Mouse (Mus musculus): Measurements from ENCODE around the gene Garnl3.
"Not testable (repeated sequence)": the region's sequence is repeated elsewhere in the genome, so short reads cannot be mapped to it uniquely, and the experiment has no call there.

Gene Garnl3

DNA sequence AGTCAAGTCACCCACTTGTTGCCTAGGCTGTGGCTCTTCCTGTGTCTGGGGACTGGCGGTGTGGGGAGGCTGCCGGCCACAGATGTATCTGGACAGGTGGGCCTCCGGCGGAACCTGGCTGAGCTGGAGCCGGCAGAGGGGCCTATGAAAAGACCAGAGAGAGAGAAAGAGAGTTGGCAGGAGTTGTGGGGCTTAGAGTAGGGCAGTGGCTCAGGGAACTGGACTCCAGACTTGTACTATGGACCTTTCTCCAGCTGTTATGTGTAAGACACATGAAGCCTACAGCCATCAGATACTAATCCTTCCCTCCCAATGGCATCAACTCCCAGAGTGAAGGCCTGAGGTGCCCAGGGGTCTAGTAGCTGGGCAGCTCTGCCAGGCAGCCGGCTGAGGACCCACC is 27.4 kb upstream of the Garnl3 start:
- intact Hi-C loops (cut with DNase I) = no loop called here

DNA sequence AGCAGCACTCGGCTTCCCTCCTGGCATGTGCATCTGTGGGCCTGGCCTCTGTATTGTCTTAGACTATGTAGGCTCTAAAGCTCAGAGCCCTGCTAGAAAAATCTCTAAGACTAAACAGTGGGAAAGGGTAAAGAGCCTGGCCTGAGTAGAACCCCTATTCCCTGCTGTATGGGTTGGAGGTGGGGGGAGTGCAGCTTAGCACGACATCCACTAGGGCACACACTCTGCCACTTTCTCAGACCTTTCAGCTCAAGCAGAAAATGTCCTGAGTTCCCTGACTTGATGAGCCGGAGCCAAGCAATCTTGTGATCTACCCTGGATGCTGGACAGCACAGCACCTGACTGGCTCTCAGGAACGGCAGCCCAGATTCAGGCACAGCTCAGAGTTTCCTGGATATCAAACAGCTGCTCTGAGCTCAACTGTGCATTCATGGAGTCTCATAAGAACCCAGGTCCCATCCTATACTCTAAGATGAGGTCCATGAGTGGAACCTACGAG is 24.9 kb upstream of the Garnl3 start:
- intact Hi-C loops (cut with DNase I) = no loop called here

DNA sequence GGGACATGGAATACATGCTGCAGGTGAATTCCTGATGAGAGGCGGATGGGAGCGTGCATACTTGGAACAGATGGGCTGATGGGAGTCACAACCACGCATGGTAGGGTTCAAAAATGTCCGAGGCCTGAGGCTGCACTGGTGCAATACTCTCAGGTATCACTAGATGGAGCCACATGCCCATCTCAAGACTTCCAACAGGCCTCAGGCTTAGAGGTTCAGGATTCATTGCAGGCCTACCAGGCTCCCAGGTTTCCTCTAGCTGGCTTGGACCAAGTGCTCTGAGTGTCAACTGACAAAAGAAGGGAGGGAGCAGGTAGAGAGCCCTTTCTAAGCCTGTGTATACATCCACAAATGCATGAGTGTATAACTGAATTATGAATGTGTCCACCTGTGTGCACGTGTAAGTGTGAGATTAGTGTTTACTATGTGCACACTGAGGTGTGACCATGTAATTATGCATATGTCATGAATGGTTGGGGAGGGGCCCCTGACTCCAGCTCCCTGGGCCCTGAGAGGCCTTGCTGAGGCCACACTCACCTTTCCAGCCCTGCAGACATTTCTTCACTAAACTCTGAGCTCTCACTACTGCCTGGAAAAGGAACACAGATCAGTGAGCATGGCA is 23.4 kb upstream of the Garnl3 start:
- intact Hi-C loops (cut with DNase I) = loop anchor here (1.0 to 5.0 kb wide), 2 partner anchors 194 to 247 kb away; no protein-coding TSS in a partner anchor

DNA sequence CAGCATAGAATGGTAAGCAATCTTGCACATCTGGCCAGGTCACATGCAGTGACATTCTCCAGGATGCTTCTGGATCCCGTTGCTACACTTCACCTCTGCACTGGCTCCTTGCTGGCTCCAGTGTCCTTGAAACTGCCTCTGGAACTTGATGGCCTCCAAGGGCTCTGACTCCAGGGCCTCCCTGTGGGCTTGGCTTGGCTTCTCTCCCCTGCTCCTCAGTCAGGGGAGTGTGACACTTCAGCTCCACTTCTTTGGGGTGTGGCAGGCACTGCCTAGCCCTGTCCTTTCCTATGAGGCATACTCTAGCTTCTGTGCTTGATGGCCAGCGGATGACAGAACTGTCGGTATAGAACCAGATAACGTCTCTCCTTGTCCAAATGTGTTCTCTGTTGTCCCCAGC is 15.5 kb upstream of the Garnl3 start:
- intact Hi-C loops (cut with DNase I) = no loop called here

DNA sequence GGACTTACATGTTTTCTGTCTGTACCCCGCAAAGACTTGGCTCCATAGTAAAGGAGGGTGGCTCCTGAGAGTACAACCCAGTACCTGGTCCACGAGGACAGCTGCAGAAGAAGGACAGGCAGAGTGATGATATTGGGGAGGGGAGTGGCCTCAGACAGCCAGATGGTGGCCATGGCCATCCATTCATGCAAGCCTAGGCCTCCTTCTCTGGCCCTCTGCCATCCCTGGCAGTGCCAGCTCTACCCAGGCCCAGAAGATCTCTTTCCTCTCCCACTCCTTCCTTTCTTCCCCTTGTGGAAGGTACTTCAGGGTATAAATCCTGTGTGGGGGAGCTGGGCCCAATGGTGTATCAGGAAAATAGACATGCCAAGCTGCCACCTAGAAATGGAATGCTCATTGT is 11.8 kb upstream of the Garnl3 start:
- intact Hi-C loops (cut with DNase I) = no loop called here

DNA sequence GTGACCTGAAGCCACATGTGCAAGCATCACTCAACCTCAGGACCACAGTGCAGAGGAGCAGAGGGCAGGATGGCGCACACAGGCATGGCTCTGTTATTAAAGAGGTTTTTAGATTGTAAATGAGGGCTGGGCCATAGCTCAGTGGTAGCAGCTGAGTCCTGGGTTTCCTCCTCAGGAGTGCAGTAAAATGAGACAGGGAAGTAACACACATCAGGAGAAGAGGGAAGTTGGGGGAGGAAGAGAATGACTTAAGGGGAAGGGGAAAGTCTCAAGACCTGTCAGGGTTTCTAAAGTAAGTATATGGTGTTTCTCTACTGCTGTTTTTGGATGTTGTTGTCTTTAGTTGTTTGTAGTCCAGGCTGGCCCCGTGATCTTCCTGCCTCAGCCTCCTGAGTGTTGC is 7.0 kb upstream of the Garnl3 start:
- intact Hi-C loops (cut with DNase I) = loop anchor here (10.0 kb wide), 1 partner anchor 154 kb away; the partner anchor contains the start of gene Slc2a8

DNA sequence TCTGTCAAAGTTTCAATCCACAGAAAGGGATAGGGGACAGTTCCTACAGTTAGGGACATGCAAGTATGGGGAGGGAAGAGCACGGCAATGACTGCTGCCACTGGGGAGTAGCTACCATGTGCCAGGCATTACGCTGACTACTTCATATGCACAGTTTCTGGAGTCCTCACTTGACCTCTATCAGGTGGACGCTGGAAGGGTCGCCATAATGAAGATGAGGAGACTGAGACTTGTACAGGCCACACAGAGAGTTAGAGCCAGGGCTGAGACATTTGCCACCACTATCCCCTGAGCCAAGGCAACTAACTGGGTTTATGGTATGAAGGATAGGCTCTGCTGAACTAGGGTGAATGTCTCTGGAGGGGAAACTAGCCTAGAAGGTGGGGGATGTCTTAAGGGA is 6.3 kb upstream of the Garnl3 start:
- intact Hi-C loops (cut with DNase I) = loop anchor here (10.0 kb wide), 1 partner anchor 153 kb away; the partner anchor contains the start of gene Slc2a8

DNA sequence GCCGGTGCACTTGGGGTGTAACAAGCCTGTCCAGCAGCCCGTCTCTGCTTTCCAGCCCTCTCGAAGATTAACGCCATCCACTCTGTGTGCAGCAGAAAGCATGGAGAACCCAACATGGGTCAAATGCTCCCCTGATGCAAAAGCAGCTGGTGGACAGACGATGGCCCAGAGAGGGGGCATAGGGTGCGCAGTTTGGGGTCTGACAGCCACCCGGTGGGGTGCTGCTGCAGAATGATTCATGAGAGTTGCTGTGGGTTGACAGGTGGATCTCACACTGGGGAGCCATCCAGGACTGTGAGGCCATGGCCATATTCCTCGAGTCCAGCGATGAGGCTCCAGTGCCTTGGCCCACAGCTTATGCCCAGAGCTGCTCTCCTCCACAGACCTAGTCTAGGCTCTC is 5.8 kb upstream of the Garnl3 start:
- intact Hi-C loops (cut with DNase I) = loop anchor here (10.0 kb wide), 1 partner anchor 152 kb away; the partner anchor contains the start of gene Slc2a8

DNA sequence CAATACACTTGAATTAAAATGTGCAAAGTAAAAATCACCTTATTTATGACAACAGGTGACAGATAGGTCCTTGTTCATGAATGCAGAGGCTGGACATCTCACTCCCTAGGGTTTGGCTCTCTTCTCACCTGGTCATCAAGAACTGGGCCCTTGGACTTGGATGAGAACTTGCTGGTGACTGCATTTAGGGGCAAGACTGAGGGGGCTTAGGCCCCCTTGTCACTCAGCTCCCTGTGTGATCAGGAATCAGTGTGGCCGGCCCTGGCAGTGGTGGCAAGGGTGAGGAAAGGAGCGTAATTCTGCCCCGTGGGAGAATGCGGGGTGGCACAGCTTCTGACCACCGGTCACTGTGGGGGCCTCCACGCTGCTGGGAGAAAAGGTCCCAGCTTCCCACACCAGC is 4.9 kb upstream of the Garnl3 start:
- intact Hi-C loops (cut with DNase I) = loop anchor here (10.0 kb wide), 1 partner anchor 152 kb away; the partner anchor contains the start of gene Slc2a8

DNA sequence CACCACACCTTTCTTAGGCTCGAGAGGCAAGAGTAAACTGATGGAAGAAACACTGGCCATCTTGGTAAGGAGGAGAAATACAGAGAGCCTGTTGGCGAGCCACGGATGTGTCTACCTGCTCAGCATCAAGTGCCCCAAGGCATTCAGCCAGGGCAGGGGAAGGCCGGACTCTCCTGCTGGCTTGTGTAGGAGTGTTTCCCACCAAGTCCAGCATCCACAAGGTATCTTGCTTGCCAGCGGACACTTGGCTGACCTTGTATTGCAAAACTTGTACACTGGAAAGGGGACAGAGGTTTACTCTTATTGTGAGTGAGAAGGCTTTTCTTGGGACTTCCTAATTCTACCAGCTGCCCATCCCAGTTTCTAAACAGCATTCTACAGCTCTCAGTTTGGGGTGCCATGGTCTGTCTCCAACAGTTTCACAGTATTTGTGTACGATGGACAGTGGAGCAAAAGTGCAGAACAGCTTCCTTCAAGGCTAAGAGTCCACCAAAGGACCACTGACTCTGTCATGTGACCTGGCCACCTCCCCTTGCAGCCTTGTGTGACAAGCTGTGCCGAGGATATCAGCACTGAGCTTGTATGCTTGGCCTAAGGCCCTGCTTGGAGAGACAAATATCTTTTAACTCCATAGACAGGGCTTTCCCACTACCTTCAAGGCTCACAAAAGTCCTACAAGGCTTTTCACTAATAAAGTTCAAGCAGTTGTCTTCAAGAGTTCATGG is 3.5 kb upstream of the Garnl3 start:
- intact Hi-C loops (cut with DNase I) = loop anchor here (10.0 kb wide), 1 partner anchor 150 kb away; the partner anchor contains the start of gene Slc2a8

DNA sequence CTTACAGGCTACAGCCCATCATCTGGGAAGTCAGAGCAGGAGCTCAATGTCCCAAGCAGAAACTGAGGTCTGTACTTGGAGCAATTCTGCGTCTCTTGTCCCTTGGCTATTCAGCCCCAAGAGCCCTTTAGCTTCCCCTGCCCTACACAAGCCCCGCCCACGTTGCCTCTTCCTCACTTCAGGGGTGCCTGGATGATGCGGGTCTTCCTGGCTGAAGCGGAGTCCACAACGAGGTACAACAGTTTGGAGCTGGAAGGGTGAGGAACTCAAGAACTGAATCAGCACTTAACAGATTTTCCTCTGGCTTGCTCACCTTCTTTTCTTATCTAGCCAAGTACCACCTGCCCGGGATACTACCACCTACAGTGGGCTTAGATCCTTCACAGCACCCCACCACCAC is 852 bp upstream of the Garnl3 start:
- intact Hi-C loops (cut with DNase I) = loop anchor here (10.0 kb wide), 1 partner anchor 148 kb away; the partner anchor contains the start of gene Slc2a8

DNA sequence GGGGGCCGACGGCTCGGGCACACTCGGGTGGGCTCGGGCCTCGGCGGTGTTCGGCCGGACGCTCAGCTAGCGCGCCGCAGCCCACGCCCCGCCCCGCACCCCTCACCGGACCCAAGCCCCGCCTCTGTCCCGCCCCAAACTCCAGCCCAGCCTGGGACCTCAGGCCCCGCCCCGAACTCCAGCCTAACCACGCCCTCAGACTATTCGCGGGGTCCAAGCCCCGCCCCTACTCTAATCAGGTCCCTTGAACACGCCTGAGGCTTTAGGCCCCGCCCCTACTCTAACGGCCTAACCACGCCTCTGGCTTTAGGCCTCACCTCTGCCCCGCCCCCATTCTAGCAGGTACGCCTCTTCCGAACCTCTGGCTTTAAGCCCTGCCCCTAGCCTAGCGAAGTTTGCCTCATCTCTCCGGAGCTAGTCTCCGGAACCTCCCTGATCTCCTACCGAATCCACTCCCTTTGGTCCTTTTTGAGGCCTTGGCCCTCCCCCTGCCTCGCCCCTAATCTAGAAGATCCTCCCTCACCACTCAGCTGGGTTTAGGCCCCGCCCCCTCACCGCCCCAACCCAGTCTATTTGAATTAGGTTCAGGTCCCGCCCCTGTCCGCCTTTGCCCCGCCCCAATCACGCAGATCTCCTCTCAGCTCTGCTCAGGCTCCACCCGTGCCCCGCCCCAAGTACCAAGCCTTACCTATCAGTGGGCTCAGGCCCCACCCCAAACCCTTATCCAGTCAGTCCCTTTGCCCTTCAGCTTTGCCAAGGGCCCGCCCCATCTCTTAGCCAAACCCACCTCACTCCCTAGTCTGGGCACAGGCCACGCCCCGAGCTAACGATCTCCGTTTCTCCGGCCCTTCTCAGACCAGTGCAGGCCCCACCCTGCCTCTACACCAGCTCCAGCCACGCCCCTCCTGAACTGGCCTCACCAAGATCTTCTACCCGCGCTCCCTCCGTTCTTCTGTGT is 649 bp downstream of the Garnl3 start:
- intact Hi-C loops (cut with DNase I) = loop anchor here (10.0 kb wide), 1 partner anchor 146 kb away; the partner anchor contains the start of gene Slc2a8

DNA sequence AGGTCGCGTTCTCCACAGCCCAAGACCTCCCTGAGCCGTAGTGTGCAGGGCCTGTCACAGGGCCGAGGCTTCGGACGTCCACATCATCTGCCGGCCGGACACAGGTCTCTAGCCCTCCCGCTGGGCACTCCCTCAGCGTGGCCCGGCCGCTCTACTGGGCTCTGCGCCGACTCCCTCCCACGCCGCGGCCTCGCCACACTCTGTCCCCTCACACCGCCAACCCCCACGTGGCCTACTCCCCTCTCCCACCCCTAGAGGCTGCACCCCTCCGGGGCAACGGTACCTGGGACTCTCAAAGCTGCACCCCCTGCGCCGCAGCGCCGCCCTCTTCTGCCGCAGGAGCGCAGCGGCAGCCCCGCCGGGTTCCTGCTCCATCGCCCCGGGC is 1.3 kb downstream of the Garnl3 start:
- intact Hi-C loops (cut with DNase I) = loop anchor here (10.0 kb wide), 1 partner anchor 145 kb away; the partner anchor contains the start of gene Slc2a8

DNA sequence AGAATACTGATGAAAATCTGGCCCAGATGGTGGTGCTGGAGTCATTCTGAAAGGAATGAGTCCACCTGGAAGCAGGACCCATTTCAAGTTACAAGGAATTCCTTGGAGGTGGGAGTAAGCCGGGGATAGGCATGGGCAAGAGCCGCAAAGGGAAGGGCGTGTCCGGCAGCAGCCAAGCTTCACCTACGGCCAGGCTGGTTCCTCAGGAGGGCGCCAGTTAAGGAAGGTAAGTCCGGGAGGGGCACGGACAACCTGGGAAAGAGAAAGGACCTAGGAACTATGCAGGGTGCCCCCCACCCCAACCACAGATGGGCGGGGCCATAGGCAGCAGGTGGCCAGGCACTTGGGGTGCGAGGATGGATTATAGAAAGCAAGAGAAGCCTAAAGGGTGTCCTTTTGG is 1.8 kb downstream of the Garnl3 start:
- intact Hi-C loops (cut with DNase I) = loop anchor here (10.0 kb wide), 1 partner anchor 145 kb away; the partner anchor contains the start of gene Slc2a8

DNA sequence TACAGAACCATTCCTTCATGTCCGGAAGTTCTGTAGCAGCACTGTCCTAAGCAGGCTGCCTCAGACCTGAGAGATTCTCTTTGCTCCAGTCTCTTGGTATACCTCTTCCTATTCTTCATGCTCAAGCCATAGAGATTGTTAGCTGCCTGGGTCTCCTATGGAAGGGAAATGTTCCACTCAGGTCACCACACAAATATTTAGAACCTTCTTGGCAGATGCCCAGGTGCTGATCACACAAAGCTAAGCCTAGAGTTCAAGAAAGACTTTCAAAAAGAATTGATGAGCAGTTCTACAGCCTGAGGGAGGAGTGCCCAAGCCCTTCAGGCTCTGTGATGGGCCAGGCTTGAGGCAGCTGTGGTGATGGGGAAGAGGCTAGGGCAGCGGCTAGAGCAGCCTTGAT is 2.4 kb downstream of the Garnl3 start:
- intact Hi-C loops (cut with DNase I) = no loop called here

DNA sequence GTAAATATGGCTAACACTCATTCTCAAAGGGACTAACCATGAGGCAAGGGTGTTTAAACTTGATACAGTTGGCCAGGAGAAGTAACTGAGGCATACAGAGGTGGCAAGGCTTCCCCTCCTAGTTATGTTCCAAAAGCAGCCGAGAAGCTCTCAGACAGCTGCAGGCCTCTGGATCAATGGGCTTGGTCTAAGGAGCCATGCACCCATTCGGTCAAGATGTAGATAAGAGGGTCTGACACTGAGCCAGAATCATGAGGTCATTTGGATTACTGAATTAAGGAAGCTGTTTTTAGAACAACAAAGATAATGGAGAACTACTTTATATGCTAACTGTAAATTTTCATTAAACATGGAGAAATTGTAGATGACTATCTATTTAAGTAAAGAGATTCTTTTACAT is 4.2 kb downstream of the Garnl3 start:
- intact Hi-C loops (cut with DNase I) = no loop called here

DNA sequence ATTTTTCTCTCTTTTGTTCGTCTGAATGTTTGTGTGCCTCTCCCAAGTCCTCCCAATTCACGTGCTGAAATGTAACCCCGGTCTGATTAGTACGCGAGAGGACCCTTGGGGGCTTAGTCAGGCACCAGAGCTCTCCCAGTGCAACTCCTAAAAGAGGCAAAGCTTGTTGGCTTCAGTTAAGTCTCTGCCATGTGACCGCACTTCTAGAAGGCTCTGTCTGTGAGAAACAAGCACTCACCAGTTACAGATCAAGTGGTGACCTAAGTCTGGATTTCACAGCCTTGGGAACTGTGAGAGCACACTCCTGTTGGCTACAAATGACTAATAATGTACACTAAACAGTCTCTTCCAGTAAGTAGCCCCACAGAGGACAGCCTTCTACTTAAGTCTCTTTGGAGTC is 8.6 kb downstream of the Garnl3 start:
- intact Hi-C loops (cut with DNase I) = no loop called here

DNA sequence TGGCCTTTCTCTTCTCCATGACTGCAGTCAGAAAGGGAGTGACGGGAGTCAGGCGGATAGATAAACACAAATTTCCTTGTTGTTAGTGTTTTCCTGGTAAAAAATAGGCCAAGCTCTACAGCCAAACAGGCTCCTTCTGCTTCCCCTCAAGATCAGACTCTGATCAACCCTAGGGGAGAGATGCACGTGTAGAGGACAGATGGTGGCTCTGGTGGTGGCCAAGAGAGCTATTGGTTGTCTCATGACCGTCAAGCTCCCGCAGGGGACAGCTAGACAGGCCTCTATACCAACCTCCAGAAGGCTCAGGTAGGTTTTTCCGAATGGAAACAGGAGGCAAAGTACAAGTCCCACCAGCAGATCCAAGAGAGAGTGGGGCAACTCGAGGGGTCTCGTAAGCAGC is 30.9 kb downstream of the Garnl3 start:
- intact Hi-C loops (cut with DNase I) = no loop called here

DNA sequence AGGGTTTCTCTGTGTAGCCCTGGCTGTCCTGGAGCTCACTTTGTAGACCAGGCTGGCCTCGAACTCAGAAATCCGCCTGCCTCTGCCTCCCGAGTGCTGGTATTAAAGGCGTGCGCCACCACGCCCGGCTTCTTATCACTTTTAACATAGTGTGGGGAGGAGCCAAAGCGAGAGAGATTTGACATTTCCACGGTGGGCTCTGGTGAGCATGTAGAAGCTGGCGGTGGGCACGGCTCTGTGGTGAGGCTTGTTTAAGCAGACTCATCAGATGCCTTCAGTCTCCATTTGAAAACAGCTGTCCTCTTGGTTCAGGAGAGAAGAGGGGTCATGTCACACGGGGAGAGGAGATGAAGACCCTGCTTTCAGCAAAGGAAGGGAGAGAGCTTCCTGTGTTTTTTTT is 34.1 kb downstream of the Garnl3 start:
- intact Hi-C loops (cut with DNase I) = not testable (repeated sequence)

DNA sequence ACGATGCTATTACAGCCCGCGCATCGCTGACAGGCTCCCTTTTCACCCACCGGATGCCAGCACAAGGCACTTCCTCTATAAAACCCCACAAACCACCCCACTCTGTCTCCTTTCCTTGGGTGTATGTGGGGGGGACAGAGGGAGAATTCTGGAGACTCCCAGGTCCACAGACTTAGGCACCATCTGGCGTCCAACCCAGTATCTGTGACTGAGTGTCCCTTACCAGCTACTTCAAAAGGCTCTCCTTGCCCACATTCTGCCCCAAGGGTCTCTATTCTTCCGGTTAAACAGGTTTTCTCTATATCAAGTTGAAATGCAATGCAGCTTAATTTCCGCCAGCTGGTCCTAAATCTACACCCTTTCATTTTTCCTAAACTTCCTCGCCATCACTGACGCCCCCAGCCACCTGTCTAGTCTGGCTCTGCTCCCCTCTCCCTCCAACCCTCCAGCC is 36.2 kb downstream of the Garnl3 start:
- intact Hi-C loops (cut with DNase I) = no loop called here

Measured in adrenal gland (tissue).